Mouse (Mus musculus) kidney, adult 9 months (tissue): ENCODE measurements at regions not wholly inside any gene's neighbourhood (a gene's known extent, or its start where the extent isn't known, plus 50 kb on each side); places are given as distances from the start of the nearest gene placed in this dataset.

Source experiments
- DNase-seq: peaks from one replicate; pipeline ENCODE4 v3.0.0; 2022

DNA sequence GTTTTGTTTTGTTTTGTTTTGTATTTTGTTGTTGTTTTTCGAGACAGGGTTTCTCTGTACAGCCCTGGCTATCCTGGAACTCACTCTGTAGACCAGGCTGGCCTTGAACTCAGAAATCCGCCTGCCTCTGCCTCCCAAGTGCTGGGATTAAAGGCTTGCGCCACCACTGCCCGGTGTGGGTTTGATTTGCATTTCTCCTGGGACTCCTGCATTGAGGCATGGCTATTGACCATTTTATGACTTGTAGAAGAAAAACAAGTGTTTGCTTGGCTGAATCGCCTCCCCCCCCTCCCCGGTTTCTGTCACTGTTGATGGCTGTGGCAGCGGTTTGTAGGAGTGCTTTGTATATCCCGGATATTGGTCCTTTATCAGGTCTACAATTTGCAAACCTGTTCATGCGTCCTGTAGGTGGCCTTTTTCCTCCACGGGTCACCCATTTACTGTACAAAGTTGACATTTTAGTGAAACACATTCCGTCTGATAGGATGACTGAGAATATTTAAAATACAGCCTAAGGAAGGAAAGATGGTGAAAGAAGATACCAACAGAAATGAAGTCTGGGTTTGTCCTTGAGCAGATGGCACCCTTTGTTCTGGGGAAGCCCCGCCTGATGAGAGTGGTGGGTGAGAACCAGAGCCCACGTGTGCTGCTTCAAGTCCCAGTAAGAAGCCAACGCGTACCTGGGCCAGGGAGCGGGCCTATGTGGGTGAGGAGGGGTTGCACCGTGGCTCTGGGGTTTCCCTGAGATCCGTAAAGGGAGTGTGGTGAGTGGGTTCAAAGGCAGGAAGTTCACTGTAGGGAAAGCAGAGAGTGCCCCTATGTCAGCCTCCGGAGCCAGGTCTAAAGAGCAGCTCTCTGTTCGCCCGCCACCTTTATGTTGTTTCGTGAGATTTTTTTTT is 52.6 kb upstream of the Smndc1 start:
- no peak for DNase-seq

GRCm38 (mm10) chr19:53442132-53442610 is 51.8 kb upstream of the Smndc1 start:
- DNase-seq = no peak

DNA sequence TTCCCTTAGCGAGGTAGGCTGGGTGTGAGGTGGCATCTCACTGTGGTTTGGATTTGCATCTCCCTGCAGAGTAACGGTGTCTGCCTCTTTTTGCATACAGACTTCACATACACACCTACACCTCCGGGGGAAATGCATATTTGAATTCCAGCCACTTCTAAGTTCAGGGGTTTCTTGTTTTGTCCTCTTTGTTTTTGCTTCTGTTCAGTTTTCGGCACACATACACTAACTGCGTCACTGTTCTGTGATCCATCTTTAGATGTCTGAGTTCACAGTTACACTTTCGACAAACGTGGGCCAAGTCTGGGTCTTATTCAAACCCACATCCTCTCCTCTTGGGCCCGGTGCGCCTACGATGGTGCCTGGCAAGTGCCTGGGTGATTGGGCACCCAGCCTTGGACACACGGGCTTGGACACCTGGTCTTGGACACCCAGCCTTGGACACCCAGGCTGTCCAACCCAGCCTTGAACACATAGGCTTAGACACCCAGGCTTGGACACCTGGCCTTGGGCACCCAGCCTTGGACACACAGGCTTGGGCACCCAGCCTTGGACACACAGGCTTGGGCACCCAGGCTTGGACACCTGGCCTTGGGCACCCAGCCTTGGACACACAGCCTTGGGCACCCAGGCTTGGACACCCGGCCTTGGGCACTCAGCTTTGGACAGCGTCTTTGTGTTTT is 51.2 kb upstream of the Smndc1 start:
- DNase-seq = no peak

- DNase-seq = no peak
These were observed 50.1 kb upstream of the Smndc1 start for GRCm38 (mm10) chr19:53440327-53441055.
